Mouse (Mus musculus) heart, postnatal 25 days (tissue): ENCODE measurements around the gene Smarca4. TPM values are rescaled to one million over a fixed set of nuclear protein-coding genes. Genes with fewer than 3 reads are reported as not detected.
"Not testable (repeated sequence)": the region's sequence is repeated elsewhere in the genome, so short reads cannot be mapped to it uniquely, and the experiment has no call there.

Experiments used
- DNase-seq: peaks from one replicate; pipeline ENCODE4 v3.0.0; 2022; ENCODE audit warnings: low spot score
- intact Hi-C: fragments of 180-260 bp; cut with DNase I; formaldehyde crosslinking; loops from one replicate; pipeline ENCODE4 v1.15.1; 2025
- total RNA-seq, 2 experiments: library from RNA; stranded (reverse); gene quantifications; 2 replicates each; pipeline ENCODE4 v1.2.3; 2021

The Smarca4 gene
- total RNA-seq = 10 to 100 TPM; 46.4 to 48.1 TPM

DNA sequence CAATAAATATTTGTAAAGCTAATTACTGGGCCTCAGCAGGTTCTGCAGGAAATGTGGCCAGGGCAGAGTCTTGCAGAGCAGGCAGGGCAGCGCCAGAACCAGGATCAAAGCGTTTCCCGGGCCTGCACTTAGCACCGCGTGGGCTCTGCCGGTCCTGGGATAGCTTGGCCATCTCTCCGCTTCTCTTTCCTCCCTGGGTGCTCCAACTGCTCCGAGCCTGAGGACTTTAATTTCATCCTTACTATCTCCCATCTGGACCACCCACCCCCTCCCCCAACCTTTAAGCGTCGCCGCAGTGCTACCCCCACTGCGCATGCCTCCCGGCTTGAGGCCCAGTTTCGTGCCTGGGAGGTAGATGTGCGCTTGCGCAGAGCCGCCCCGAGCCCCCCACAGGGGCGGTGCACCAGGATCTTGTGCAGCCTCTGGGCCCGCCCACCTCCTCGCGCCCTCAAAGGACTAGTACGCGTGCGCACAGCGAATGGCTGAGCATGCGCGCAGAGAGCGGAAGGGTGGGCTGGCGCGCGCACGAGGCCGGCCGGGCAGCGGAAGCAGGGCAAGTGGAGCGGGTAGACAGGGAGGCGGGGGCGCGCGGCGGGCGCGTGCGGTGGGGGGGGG is at the start of gene Smarca4:
Smarca4 (plus strand) TSS at position 553 of the 615 bp plus-strand sequence.
- intact Hi-C loops = loop anchor here (2.0 to 5.0 kb wide), 2 partner anchors 23 to 248 kb away; partner anchors contain the start of genes Ilf3, Timm29 and Yipf2
- peak; percentile 100 for DNase-seq

- intact Hi-C loops = no loop called here
- no peak for DNase-seq
Observed at GRCm38 (mm10) chr9:21566538-21566937, 49.4 kb upstream of the Smarca4 start.

GRCm38 (mm10) chr9:21567051-21567450 is 48.9 kb upstream of the Smarca4 start:
- intact Hi-C loops = no loop called here
- DNase-seq = no peak

- DNase-seq = no peak
- intact Hi-C loops = no loop called here
Observed at GRCm38 (mm10) chr9:21568657-21569255, 47.2 kb upstream of the Smarca4 start.

- intact Hi-C loops = no loop called here
- DNase-seq = no peak
Observed at GRCm38 (mm10) chr9:21574012-21574801, 41.8 kb upstream of the Smarca4 start.

DNA sequence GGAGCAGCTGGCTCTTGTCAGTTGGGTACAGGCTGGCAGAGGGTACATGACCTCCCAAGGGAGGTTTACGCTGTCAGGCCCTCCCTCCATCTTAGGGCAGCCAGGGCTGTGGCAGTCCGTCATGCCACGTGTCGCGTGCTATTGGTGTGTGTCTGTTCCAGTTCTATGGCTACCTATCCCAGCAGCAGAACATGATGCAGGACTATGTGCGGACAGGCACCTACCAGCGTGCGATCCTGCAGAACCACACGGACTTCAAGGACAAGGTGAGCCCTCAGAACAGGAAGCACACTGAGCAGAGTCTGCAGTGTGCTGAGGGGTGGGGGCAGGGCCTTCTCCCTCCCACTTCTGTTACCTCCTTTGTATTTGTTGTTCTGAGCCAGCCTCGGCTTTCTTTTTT is 40.7 kb upstream of the Smarca4 start:
- DNase-seq = no peak
- intact Hi-C loops = no loop called here

GRCm38 (mm10) chr9:21576286-21576685 is 39.7 kb upstream of the Smarca4 start:
- intact Hi-C loops = no loop called here
- DNase-seq = no peak

- DNase-seq = no peak
- intact Hi-C loops = no loop called here
Observed at GRCm38 (mm10) chr9:21578226-21578625, 37.7 kb upstream of the Smarca4 start.

- no peak for DNase-seq
- intact Hi-C loops = no loop called here
Observed at GRCm38 (mm10) chr9:21585401-21585800, 30.6 kb upstream of the Smarca4 start.

GRCm38 (mm10) chr9:21587678-21588349 is 28.2 kb upstream of the Smarca4 start:
- intact Hi-C loops = no loop called here
- DNase-seq = no peak

DNA sequence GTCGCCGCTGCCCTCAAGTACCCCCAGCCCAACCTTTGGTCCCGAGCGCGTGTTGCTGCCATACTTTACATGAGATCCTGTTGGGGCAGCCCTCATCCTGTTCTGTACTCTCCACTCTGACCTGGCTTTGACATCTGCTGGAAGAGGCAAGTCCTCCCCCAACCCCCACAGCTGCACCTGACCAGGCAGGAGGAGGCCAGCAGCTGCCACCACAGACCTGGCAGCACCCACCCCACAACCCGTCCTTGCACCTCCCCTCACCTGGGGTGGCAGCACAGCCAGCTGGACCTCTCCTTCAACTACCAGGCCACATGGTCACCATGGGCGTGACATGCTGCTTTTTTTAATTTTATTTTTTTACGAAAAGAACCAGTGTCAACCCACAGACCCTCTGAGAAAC is 27.6 kb upstream of the Smarca4 start:
- intact Hi-C loops = no loop called here
- no peak for DNase-seq

DNA sequence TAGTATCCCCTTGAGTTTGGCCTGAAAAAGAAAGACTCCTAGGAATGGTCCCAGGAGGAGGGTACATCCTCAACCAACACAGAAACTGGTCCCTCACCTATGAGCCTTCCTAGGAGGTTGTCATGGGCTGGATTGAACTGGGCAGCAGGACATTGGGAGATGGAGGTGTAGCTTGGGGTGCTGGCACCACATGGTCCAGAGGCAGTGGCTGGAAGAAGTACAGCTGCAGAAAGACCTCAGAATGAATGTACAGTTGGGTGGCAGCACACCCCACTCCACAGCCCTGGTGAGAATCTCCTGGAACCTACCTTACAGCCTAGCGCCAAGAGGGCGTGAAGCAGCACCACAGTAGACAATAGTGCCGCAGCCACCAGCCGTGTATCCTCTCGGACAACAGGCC is 26.4 kb upstream of the Smarca4 start:
- intact Hi-C loops = no loop called here
- no peak for DNase-seq

DNA sequence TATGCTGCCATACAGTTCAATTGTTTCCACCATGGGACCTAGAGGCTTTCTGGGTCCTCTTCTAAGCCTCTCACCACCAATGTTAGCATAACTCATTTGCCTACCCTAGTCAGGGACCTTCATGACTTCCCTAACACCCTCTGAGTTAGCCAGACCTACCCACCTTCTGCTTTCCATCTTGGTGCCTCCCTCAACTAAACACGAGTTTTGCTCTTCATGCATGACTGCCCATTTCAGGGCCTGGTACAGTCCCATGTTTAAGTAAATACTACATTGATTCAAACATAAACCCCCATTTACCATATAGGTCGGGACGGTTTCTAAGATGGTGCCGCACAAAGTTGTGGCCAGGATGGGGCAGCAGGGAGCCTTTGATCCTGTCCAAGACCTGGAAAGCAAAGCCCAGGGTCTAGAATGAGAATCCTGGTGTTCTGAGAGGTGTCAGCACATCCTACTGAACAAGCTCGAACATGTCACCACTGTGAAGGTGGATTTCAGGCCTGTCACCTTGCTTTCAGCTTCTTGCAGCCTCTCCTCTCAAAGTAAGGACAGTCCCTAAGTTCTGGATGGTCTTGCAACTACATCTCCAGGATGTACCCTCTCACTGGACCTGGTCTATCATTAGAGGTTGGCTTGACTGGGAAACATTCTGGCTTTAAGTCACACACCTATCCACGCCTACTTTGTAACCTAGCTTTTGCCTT is 24.7 kb upstream of the Smarca4 start:
- no peak for DNase-seq
- intact Hi-C loops = loop anchor here (5.0 kb wide), 1 partner anchor 44 kb away; the partner anchor contains the start of gene Carm1

- intact Hi-C loops = loop anchor here (2.0 to 5.0 kb wide), 2 partner anchors 25 to 45 kb away; partner anchors contain the start of genes Carm1 and Smarca4
Observed at GRCm38 (mm10) chr9:21591831-21592702, 23.9 kb upstream of the Smarca4 start.

GRCm38 (mm10) chr9:21592703-21593121 is 23.3 kb upstream of the Smarca4 start, which contains the start of the genes Timm29 and Yipf2:
TSS of gene Timm29 (plus strand) at chr9:21592722.
TSS of gene Yipf2 (minus strand) at chr9:21592828.
- intact Hi-C loops = loop anchor here (2.0 to 5.0 kb wide), 2 partner anchors 24 to 45 kb away; partner anchors contain the start of genes Carm1 and Smarca4
- DNase-seq = peak; percentile 80

More at GRCm38 (mm10) chr9:21591831-21592702, 23.9 kb upstream of the Smarca4 start:
- DNase-seq = no peak

GRCm38 (mm10) chr9:21593122-21593721 is 22.7 kb upstream of the Smarca4 start:
- intact Hi-C loops = loop anchor here (2.0 to 5.0 kb wide), 2 partner anchors 24 to 46 kb away; partner anchors contain the start of genes Carm1 and Smarca4
- DNase-seq = no peak

DNA sequence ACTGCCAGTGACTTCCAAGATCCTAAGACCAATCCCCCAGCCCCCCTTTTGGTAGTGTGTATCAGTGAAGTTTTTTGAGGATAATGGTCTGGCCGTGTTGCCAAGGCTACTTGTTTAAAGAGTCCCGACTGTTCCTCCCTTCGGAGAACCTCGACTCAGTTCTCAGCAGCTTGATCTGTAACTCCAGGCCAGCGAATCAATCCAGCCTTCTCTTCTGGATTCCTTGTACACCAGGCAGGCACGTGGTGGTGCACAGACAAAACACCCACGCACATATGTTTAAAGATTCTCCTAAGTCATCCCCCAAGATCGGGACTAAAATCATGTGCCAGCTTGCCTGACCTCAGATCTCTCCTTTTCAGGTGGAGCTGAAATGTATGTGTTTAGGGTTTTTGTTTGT is 21.6 kb upstream of the Smarca4 start:
- not testable (repeated sequence) for DNase-seq
- intact Hi-C loops = loop anchor here (5.0 kb wide), 1 partner anchor 47 kb away; the partner anchor contains the start of gene Carm1

- intact Hi-C loops = loop anchor here (5.0 kb wide), 1 partner anchor 48 kb away; the partner anchor contains the start of gene Carm1
- no peak for DNase-seq
Observed at GRCm38 (mm10) chr9:21594838-21595237, 21.1 kb upstream of the Smarca4 start.
